Mouse (Mus musculus) R1 (cell line): ENCODE results near the gene Vsig4.
"Not testable (repeated sequence)": the region's sequence is repeated elsewhere in the genome, so short reads cannot be mapped to it uniquely, and the experiment has no call there.

Source experiments
- DNase-seq: peaks from one replicate; pipeline ENCODE4 v3.0.0-alpha.2; 2018; ENCODE audit warnings: low read depth, low spot score

Vsig4 gene

DNA sequence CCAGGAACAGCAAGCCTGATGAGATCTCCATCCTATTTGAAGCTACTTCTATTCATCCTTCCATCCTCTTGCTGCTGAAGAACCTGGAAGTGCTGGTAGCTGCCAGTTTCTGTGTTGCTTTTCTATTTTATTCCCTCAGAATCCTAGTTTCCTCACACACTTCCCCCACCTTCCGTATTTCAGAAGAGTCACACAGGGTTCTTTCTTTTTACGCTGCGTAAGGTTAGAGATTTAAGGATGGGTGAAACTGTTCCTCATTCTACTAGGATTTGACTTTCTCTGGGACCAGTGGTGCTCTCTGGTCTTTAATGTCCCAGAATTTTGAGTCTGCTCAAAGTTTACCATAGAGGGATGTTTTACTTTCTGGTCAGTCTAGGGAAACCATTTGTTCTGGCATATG, at the start of gene Vsig4:
Vsig4 (minus strand) TSS at position 101 of the 400 bp plus-strand sequence.
- DNase-seq: no peak

DNA sequence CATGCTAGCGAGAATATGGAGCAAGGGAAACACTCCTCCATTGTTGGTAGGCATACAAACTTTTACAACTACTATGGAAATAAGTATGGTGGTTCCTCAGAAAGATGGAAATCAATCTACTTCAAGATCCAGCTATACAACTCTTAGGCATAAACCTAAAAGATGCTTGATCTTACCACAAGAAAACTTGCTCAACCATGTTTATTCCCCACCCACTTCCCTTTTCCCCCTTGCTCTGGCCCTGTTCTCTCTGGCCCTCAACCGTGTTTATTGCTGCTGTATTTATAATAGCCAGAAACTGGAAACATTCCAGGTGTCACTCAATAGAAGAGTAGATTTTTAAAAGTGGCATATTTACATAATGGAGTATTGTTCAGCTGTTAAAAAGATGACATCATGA, 45.9 kb upstream of the Vsig4 start:
- no peak for DNase-seq

DNA sequence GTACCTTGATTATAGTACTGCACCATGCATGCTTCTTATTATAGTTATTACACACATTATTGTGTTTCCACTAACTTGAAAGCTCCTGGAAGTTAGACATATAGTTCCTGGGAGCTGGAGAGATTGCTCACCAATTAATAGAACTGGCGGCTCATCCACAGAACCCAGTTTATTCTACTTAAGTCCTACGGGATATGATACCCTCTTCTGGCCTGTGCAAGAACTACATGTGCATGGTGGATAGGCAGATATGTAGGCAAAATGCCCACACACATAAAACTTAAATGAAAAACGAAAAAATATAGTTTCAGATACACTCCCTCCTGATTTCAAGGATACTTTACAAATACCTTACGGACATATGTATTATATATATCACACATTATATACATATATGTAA, 36.5 kb upstream of the Vsig4 start:
- peak; percentile 8 for DNase-seq

DNA sequence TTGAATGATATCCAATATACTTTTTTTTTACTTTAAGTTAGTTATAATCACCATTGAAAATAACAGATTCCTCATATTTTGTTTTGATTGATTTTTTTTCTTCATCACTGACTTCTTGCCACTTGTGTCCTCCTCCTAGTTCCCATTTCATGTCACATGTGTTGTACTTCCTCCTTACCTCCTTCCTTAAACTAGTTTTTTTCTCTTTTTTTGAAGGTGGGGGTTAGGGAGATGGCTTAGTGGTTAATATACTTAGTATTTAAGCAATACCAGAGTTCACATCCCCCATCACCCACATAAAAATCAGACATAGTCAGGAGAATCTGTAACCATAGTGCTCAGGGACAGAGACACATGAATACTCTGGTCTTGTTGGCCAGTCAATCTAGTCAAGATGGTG, 36.7 kb downstream of the Vsig4 start:
- no peak for DNase-seq

DNA sequence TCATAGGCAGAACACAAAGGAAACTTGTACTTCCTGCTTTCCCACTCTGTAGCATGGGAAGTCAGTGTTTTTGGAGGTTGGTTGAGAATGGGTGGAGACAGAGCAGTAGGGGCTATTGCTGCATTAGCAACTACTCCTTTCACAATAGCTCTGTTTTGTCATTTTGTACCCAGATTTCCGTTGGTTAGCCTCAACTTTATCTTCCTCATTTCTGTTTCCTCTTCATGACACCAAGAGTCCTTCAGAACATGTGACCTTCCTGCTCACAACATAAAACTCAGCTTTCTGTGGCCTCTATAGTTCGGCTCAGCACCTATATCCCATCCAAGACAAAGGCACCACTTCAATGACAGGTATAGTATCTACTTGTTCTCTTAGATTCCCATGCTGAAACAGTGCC, 53.6 kb downstream of the Vsig4 start:
- DNase-seq: no peak

DNA sequence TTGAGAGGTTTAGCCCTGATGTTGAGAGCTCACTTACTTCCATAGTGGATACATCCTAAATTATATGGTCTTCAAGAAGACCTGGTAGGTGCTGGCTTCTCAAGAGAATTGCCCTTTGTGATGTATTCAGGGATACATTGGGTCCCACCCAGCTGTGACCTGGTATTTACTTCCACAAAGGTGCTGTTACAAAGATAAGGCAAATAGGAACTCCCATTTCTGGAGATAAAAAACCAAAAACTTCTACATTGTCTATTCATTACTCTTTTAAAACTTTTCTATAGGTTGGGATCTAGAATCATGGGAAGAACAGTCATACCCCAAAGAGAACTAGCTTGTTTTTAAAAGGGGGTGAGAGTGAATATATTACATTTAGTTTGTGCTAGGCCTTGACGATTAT, 54.2 kb downstream of the Vsig4 start:
- DNase-seq: no peak

DNA sequence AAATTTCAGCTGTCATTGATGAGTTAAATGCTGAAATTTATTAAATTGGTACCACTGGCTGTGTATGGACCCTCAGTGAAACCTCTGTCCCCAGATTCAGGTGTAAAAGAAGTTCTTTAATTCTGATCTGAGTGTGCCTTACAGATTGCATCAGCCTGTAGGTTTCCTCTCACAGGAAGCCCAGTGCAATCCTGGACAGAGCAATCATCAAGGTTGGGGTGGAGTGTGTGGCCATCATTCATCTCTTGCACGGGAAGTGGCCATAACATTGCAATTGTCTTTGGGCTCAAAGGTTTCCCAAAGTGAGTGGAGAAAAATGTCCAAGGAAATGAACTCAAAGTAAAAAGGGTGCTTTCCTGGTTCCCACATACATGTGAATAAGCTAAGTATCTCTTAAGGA, 57.5 kb downstream of the Vsig4 start:
- DNase-seq: no peak

DNA sequence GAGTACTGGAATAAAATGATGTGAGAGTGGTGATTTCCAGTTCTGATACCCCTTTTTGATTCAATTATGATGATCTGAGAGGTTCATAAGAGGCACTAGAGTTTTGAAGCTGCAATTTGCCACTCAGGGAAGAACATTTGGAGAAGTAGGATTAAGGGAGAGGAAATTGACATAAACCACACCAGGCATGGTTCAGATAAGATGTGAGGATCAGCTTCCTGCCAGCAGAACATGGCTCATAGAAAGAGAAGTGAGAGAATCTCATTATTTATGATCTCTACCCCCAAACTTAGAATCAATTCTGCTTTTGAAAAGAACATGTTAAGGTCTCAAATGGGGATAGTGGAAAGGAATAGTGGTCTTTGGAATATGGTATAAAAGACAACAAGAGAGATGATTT, 66.2 kb downstream of the Vsig4 start:
- DNase-seq: no peak

DNA sequence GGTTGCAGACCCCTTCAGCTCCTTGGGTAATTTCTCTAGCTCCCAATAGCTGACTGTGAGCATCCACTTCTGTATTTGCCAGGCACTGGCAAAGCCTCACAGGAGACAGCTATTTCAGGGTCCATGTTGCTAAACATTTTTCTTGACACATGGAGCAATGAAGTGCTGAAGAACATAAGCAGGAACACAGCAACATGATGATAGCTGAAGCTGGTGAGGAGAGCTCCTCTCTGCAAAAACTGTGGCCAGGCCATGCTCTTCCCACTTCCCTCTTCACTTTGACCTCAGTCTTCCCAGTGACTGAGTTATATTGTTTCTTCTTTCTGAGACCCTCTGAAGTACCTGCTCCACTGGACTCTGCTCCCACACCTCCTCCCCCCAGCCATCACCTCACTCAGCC, 67.8 kb downstream of the Vsig4 start:
- DNase-seq: no peak

DNA sequence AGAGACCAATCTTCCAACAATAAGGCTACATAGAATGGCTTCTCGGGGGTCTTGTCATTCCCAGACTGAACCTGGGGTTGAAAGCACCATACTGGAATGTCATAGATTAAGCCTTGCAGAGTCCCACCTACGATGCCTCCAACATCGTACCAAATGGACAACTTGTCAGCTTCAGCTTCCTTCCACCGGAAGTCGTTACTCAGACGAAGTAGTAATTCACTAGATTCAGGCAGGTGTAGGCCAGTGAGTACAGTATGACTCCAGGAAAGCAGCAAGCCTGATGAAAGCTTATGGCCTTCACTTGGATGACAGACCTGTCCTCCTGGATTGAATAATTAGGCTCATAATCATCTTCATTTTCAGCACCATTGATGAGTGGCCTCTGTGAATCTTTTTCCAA, 69.0 kb downstream of the Vsig4 start:
- DNase-seq: no peak

DNA sequence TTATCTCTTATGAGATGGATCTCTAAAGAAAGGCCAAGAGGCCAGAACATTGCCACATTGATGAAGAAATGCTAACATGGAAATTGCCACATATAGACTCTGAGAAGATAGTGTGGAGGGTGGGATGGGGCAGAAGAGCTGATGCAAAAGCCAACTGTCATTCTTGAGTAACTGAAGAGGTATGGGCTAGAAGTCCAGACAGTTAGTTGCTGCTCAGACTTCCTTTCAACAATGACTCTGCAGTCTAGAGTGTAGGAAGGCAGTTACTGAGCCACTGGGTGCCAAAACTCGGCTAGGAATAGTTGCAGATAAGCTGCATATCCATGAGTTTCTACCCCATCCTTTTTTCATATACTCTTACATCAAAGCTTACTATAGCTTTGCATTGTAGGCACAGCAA, 75.2 kb downstream of the Vsig4 start:
- no peak for DNase-seq

DNA sequence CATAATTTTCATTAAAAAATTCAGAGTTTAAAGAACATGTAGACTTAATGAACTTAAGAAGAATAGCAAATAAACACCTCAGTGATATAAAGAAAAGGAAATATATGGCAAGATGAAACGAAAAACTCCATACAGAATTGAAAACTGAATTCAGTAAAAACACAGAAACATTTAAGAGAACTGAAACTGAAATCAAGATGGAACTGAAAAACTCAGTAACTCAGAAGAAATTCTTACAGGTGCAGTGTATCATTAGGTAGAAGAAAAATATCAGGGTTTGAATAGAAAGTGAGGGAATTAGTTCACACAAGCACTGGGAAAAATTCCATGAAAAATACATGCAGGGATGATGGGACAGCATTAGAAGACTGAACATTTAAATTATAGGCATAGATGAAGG, 86.4 kb downstream of the Vsig4 start:
- DNase-seq: no peak

DNA sequence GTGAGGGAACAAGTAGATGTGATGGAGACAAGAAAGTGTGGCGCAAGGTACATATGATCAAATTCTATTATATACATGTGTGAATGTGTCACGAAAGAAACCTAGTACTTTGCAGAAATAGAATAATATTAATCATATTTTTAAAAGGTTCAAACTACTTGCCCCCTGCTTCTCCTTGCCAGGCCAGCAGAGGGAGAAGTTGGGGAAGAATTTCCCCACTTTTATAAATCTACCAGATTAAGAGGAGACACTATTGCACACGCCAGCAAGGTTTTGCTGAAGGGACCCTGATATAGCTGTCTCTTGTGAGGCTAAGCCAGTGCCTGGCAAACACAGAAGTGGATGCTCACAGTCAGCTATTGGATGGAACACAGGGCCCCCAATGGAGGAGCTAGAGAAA, 88.1 kb downstream of the Vsig4 start:
- not testable (repeated sequence) for DNase-seq
